Mouse (Mus musculus): ENCODE measurements around the gene Ddx5. TPM values are rescaled to one million over a fixed set of nuclear protein-coding genes. Genes with fewer than 3 reads are reported as not detected.
"Not testable (repeated sequence)": the region's sequence is repeated elsewhere in the genome, so short reads cannot be mapped to it uniquely, and the experiment has no call there.

Gene Ddx5
- total RNA-seq, 2 experiments from 2014 or later: 789 to 996 TPM

- ATAC-seq (ENCODE audit: poor library complexity, severe bottlenecking): no peak
Measured at GRCm38 (mm10) chr11:106762800-106763185, 26.2 kb downstream of the Ddx5 start.

GRCm38 (mm10) chr11:106762139-106762799 lies 26.7 kb downstream of the Ddx5 start:
- ATAC-seq (ENCODE audit: poor library complexity, severe bottlenecking): peak; percentile 73

GRCm38 (mm10) chr11:106760511-106760910 lies 28.5 kb downstream of the Ddx5 start:
- no peak for ATAC-seq (ENCODE audit: poor library complexity, severe bottlenecking)

- peak; percentile 80 for ATAC-seq (ENCODE audit: poor library complexity, severe bottlenecking)
Measured at GRCm38 (mm10) chr11:106759028-106759427, 30.0 kb downstream of the Ddx5 start.

- no peak for ATAC-seq (ENCODE audit: poor library complexity, severe bottlenecking)
Measured at GRCm38 (mm10) chr11:106755583-106755982, 33.4 kb downstream of the Ddx5 start.

- ATAC-seq (ENCODE audit: poor library complexity, severe bottlenecking): no peak
Measured at GRCm38 (mm10) chr11:106753314-106753713, 35.7 kb downstream of the Ddx5 start.

- peak; percentile 87 for ATAC-seq (ENCODE audit: poor library complexity, severe bottlenecking)
Measured at GRCm38 (mm10) chr11:106752103-106752502, 36.9 kb downstream of the Ddx5 start.

- ATAC-seq (ENCODE audit: poor library complexity, severe bottlenecking): peak; percentile 76
Measured at GRCm38 (mm10) chr11:106751039-106752018, 37.7 kb downstream of the Ddx5 start, which contains the start of gene Milr1. Gene Milr1 (plus strand): TSS chr11:106751226.

- ATAC-seq (ENCODE audit: poor library complexity, severe bottlenecking): 0 out of 2 replicates have a peak, but pooled peaks have one; percentile 11
Measured at GRCm38 (mm10) chr11:106750121-106750751, 38.7 kb downstream of the Ddx5 start, which contains the start of gene Pecam1. Gene Pecam1 (minus strand): TSS chr11:106750628.

GRCm38 (mm10) chr11:106749557-106750120 lies 39.3 kb downstream of the Ddx5 start:
- not testable (repeated sequence) for ATAC-seq (ENCODE audit: poor library complexity, severe bottlenecking)

GRCm38 (mm10) chr11:106744949-106745348 lies 44.0 kb downstream of the Ddx5 start:
- ATAC-seq (ENCODE audit: poor library complexity, severe bottlenecking): peak; percentile 60

- ATAC-seq (ENCODE audit: poor library complexity, severe bottlenecking): peak; percentile 59; the same call in 1 of the 2 replicates
Measured at GRCm38 (mm10) chr11:106742388-106742841, 46.6 kb downstream of the Ddx5 start.

- no peak for ATAC-seq (ENCODE audit: poor library complexity, severe bottlenecking)
Measured at GRCm38 (mm10) chr11:106741826-106742225, 47.2 kb downstream of the Ddx5 start.

- ATAC-seq (ENCODE audit: poor library complexity, severe bottlenecking): no peak
Measured at GRCm38 (mm10) chr11:106741232-106741631, 47.8 kb downstream of the Ddx5 start.

- not testable (repeated sequence) for ATAC-seq (ENCODE audit: poor library complexity, severe bottlenecking)
Measured at GRCm38 (mm10) chr11:106740724-106741123, 48.3 kb downstream of the Ddx5 start.

GRCm38 (mm10) chr11:106739116-106739515 lies 49.9 kb downstream of the Ddx5 start:
- no peak for ATAC-seq (ENCODE audit: poor library complexity, severe bottlenecking)

GRCm38 (mm10) chr11:106737178-106737621 lies 51.8 kb downstream of the Ddx5 start:
- ATAC-seq (ENCODE audit: poor library complexity, severe bottlenecking): peak; percentile 82

- ATAC-seq (ENCODE audit: poor library complexity, severe bottlenecking): no peak
Measured at GRCm38 (mm10) chr11:106736614-106737013, 52.4 kb downstream of the Ddx5 start.

GRCm38 (mm10) chr11:106730714-106731113 lies 58.3 kb downstream of the Ddx5 start:
- no peak for ATAC-seq (ENCODE audit: poor library complexity, severe bottlenecking)

All from megakaryocyte, adult 5-6 weeks (primary cell).